ENCODE assay signal across 11 mouse cellular contexts in genomic region chr15:82126690-82127089, GRCm38 (mm10). TPM values are rescaled to one million over a fixed set of nuclear protein-coding genes. Genes with fewer than 3 reads are reported as not detected.
DNase-seq lines count a peak whose midpoint lies in the region; ATAC-seq and TF ChIP-seq lines count a peak whose summit lies in the region.
"Not testable (repeated sequence)": the region's sequence is repeated elsewhere in the genome, so short reads cannot be mapped to it uniquely, and the experiment has no call there.
"Had no signal": no experiment of that assay in that cellular context is flagged by ENCODE, and none has a peak within 500 bp of the region (broad histone marks: within the 10 kb centered on the region; RNA-seq: fewer than 3 reads in every experiment).

No protein-coding gene starts in this region.

- WGBS in embryonic facial prominence, embryonic 14.5 days, result 78% methylated on average over 4 of the region's 4 CpGs
- 84% methylated on average over 4 of the region's 4 CpGs for WGBS in heart, embryonic 12.5 days
- WGBS in hindbrain, embryonic 15.5 days, result 77% methylated on average over 4 of the region's 4 CpGs
- WGBS in liver, embryonic 12.5 days (ENCODE audit: insufficient replicate concordance), result 77% methylated on average over 4 of the region's 4 CpGs
- 90% methylated on average over 4 of the region's 4 CpGs for WGBS in macrophage (ENCODE audit: missing documents)
- WGBS in stomach, embryonic 14.5 days, result 77% methylated on average over 4 of the region's 4 CpGs

- H3K4me2 ChIP-seq in embryonic facial prominence, embryonic 14.5 days (ENCODE audit: low read depth, low read length), result 0 out of 2 replicates have a peak overlapping the region, but pooled peaks have one; percentile 91
- peak overlapping the region; percentile 85; the same call in 1 of the 2 replicates for H3K4me2 ChIP-seq in heart, embryonic 12.5 days
- peak overlapping the region; percentile 91; the same call in 1 of the 2 replicates for H3K4me2 ChIP-seq in hindbrain, embryonic 15.5 days
- peak overlapping the region; percentile 93 for H3K4me2 ChIP-seq in liver, embryonic 12.5 days
- peak overlapping the region; percentile 98 for H3K4me2 ChIP-seq in myocyte (ENCODE audit: low read depth)
- H3K4me2 ChIP-seq in stomach, embryonic 14.5 days (replicated peaks; ENCODE audit: low read depth, low read length), result peak overlapping the region; percentile 76; the same call in 1 of the 2 replicates

- not testable (repeated sequence) for ATAC-seq in embryonic facial prominence, embryonic 14.5 days (ENCODE audit: low read depth); heart, embryonic 12.5 days (ENCODE audit: insufficient number of reproducible peaks, low FRiP score); hindbrain, embryonic 15.5 days (ENCODE audit: low FRiP score, low read depth); liver, embryonic 12.5 days; stomach, embryonic 14.5 days (ENCODE audit: insufficient number of reproducible peaks, insufficient read depth, low FRiP score, low read depth)

- H3K4me1 ChIP-seq in embryonic facial prominence, embryonic 14.5 days (ENCODE audit: control insufficient read depth, insufficient read depth, low read length), result peaks cover 13% of the 10 kb centered on the region; the same call in 1 of the 2 replicates
- not testable (repeated sequence) for H3K4me1 ChIP-seq in heart, embryonic 12.5 days (replicated peaks)
- H3K4me1 ChIP-seq in hindbrain, embryonic 15.5 days (replicated peaks), result peaks cover 16% of the 10 kb centered on the region
- H3K4me1 ChIP-seq in liver, embryonic 12.5 days, result peaks cover 39% of the 10 kb centered on the region
- H3K4me1 ChIP-seq in stomach, embryonic 14.5 days (ENCODE audit: control insufficient read depth, insufficient read depth, low read length), result peaks cover 10% of the 10 kb centered on the region

- not testable (repeated sequence) for H3ac ChIP-seq in myocyte (ENCODE audit: control insufficient read depth, insufficient read length)

- not testable (repeated sequence) for TF ChIP-seq POLR2A in myocyte (IDR thresholded peaks at IDR 0.05; ENCODE audit: insufficient read length, low read depth)

- not testable (repeated sequence) for H3K9me3 ChIP-seq in embryonic facial prominence, embryonic 14.5 days (ENCODE audit: control insufficient read depth, low read length); heart, embryonic 12.5 days (replicated peaks); hindbrain, embryonic 15.5 days; liver, embryonic 12.5 days (replicated peaks); stomach, embryonic 14.5 days (ENCODE audit: control insufficient read depth, low read depth, low read length)

- H3K79me2 ChIP-seq in macrophage (ENCODE audit: inconsistent target), result not testable (repeated sequence)
- peaks cover 19% of the 10 kb centered on the region for H3K79me2 ChIP-seq in myocyte (ENCODE audit: control insufficient read depth, insufficient read depth)

- not testable (repeated sequence) for H3K27ac ChIP-seq in embryonic facial prominence, embryonic 14.5 days (replicated peaks; ENCODE audit: low read depth, low read length); heart, embryonic 12.5 days (ENCODE audit: poor library complexity, severe bottlenecking); hindbrain, embryonic 15.5 days (replicated peaks); liver, embryonic 12.5 days; stomach, embryonic 14.5 days (ENCODE audit: low read length)
- peak overlapping the region; percentile 84 for H3K27ac ChIP-seq in macrophage

- H3K27me3 ChIP-seq in embryonic facial prominence, embryonic 14.5 days (replicated peaks; ENCODE audit: control insufficient read depth, insufficient read depth, low read length); heart, embryonic 12.5 days (replicated peaks); hindbrain, embryonic 15.5 days; stomach, embryonic 14.5 days (ENCODE audit: control insufficient read depth, insufficient read depth, low read length): not testable (repeated sequence)
- H3K27me3 ChIP-seq in liver, embryonic 12.5 days (replicated peaks), result 0 out of 2 replicates have a peak, but pooled peaks cover 10% of the 10 kb centered on the region
- H3K27me3 ChIP-seq in myocyte (ENCODE audit: control insufficient read depth, insufficient read depth, insufficient read length), result peaks cover 18% of the 10 kb centered on the region

- peak; percentile 38 for DNase-seq in 3134 (ENCODE audit: extremely low read depth, insufficient read length, low spot score)
- DNase-seq in embryonic facial prominence, embryonic 14.5 days (ENCODE audit: low spot score), result peak; percentile 2

- 0 out of 2 replicates have a peak overlapping the region, but pooled peaks have one; percentile 25 for H3K9ac ChIP-seq in embryonic facial prominence, embryonic 14.5 days (ENCODE audit: low read depth, low read length)
- not testable (repeated sequence) for H3K9ac ChIP-seq in heart, embryonic 12.5 days; hindbrain, embryonic 15.5 days; stomach, embryonic 14.5 days (replicated peaks; ENCODE audit: low read depth, low read length)
- peak overlapping the region; percentile 71; the same call in 1 of the 2 replicates for H3K9ac ChIP-seq in liver, embryonic 12.5 days

- H3K4me3 ChIP-seq in embryonic facial prominence, embryonic 14.5 days (ENCODE audit: low read depth, low read length); heart, embryonic 12.5 days; hindbrain, embryonic 15.5 days; macrophage (ENCODE audit: inconsistent target); stomach, embryonic 14.5 days (ENCODE audit: low read depth, low read length): not testable (repeated sequence)
- H3K4me3 ChIP-seq in liver, embryonic 12.5 days, result peak overlapping the region; percentile 82; the same call in 1 of the 2 replicates
- H3K4me3 ChIP-seq in myocyte, result peak overlapping the region; percentile 58

- H3K36me3 ChIP-seq in embryonic facial prominence, embryonic 14.5 days (ENCODE audit: control insufficient read depth, insufficient read depth, low read length); heart, embryonic 12.5 days; hindbrain, embryonic 15.5 days; macrophage (ENCODE audit: inconsistent target); myocyte (ENCODE audit: control insufficient read depth, insufficient read depth); stomach, embryonic 14.5 days (ENCODE audit: control insufficient read depth, insufficient read depth, low read length): not testable (repeated sequence)
- H3K36me3 ChIP-seq in liver, embryonic 12.5 days, result peaks cover 16% of the 10 kb centered on the region

RNA-seq across cellular contexts. Expression of gene Ccdc134, which starts 1.0 kb away (rescaled TPM):
- polyA plus RNA-seq in embryonic facial prominence, embryonic 14.5 days (2014; fragmentation: Nextera tagmentation; extraction: Ambion mirVana), result 29.6 and 30.2 TPM in 2 replicates
- 8.7 and 11.1 TPM in 2 replicates for polyA plus RNA-seq in heart, embryonic 12.5 days (2016; fragmentation: Nextera tagmentation; extraction: Ambion mirVana)
- polyA plus RNA-seq in hindbrain, embryonic 15.5 days (2015; fragmentation: Nextera tagmentation; extraction: Ambion mirVana), result 11.6 and 12.0 TPM in 2 replicates
- 12.2 TPM in 2 replicates for polyA plus RNA-seq in liver, embryonic 12.5 days (2016; fragmentation: Nextera tagmentation; extraction: Ambion mirVana)
- 10 to 100 TPM in 25 of 26 experiments, 1 to 10 TPM in 1; 4.4 to 84.1 (median 43.3) TPM for total RNA-seq in macrophage (2018; cell fraction: chromatin; rRNA removed)
- 10 to 100 TPM in 11 of 26 experiments, 1 to 10 TPM in 15; 3.4 to 15.5 (median 9.1) TPM for total RNA-seq in macrophage (2018; cell fraction: cytosol; rRNA removed)
- 10 to 100 TPM in 25 of 26 experiments, 1 to 10 TPM in 1; 5.5 to 72.4 (median 31.5) TPM for total RNA-seq in macrophage (2018; cell fraction: nucleus; rRNA removed)
- polyA plus RNA-seq in macrophage (2018) (6.6 to 13.4 TPM (median 7.9 TPM) in 3 replicates), myocyte (2012; fragmentation: generic; extraction: Trizol) (82.1 TPM)
- polyA plus RNA-seq in stomach, embryonic 14.5 days (2014; fragmentation: Nextera tagmentation; extraction: Ambion mirVana), result 17.7 and 18.4 TPM in 2 replicates

RNA-seq across cellular contexts. Expression of gene Srebf2, which starts 20.3 kb away (rescaled TPM):
- 99.2 and 123 TPM in 2 replicates for polyA plus RNA-seq in embryonic facial prominence, embryonic 14.5 days (2014; fragmentation: Nextera tagmentation; extraction: Ambion mirVana)
- 110 and 118 TPM in 2 replicates for polyA plus RNA-seq in heart, embryonic 12.5 days (2016; fragmentation: Nextera tagmentation; extraction: Ambion mirVana)
- polyA plus RNA-seq in hindbrain, embryonic 15.5 days (2015; fragmentation: Nextera tagmentation; extraction: Ambion mirVana), result 204 and 209 TPM in 2 replicates
- polyA plus RNA-seq in liver, embryonic 12.5 days (2016; fragmentation: Nextera tagmentation; extraction: Ambion mirVana), result 96.9 and 99.4 TPM in 2 replicates
- total RNA-seq in macrophage (2018; cell fraction: chromatin; rRNA removed), result 100 to 1,000 TPM in 14 of 26 experiments, 10 to 100 TPM in 12; 60.9 to 181 (median 103) TPM
- 100 to 1,000 TPM in 9 of 26 experiments, 10 to 100 TPM in 17; 64.9 to 127 (median 91.5) TPM for total RNA-seq in macrophage (2018; cell fraction: cytosol; rRNA removed)
- 100 to 1,000 TPM in 23 of 26 experiments, 10 to 100 TPM in 3; 88.9 to 183 (median 130) TPM for total RNA-seq in macrophage (2018; cell fraction: nucleus; rRNA removed)
- polyA plus RNA-seq in macrophage (2018) (41.2 to 100 TPM (median 69.4 TPM) in 3 replicates), myocyte (2012; fragmentation: generic; extraction: Trizol) (285 TPM)
- 128 and 133 TPM in 2 replicates for polyA plus RNA-seq in stomach, embryonic 14.5 days (2014; fragmentation: Nextera tagmentation; extraction: Ambion mirVana)

RNA-seq across cellular contexts. Expression of gene Mei1, which starts 56.9 kb away (rescaled TPM):
- 0.14 TPM in 1 of 2 replicates, not detected in the other for polyA plus RNA-seq in embryonic facial prominence, embryonic 14.5 days (2014; fragmentation: Nextera tagmentation; extraction: Ambion mirVana)
- polyA plus RNA-seq in heart, embryonic 12.5 days (2016; fragmentation: Nextera tagmentation; extraction: Ambion mirVana), result not detected in 2 replicates
- 0.08 and 0.09 TPM in 2 replicates for polyA plus RNA-seq in hindbrain, embryonic 15.5 days (2015; fragmentation: Nextera tagmentation; extraction: Ambion mirVana)
- polyA plus RNA-seq in liver, embryonic 12.5 days (2016; fragmentation: Nextera tagmentation; extraction: Ambion mirVana), result not detected in 2 replicates
- not detected for total RNA-seq in macrophage (2018; cell fraction: chromatin; rRNA removed)
- total RNA-seq in macrophage (2018; cell fraction: cytosol; rRNA removed), result not detected
- not detected for total RNA-seq in macrophage (2018; cell fraction: nucleus; rRNA removed)
- polyA plus RNA-seq in macrophage (2018) (not detected in 3 replicates), myocyte (2012; fragmentation: generic; extraction: Trizol) (0.01 TPM)
- 0.09 TPM in 1 of 2 replicates, not detected in the other for polyA plus RNA-seq in stomach, embryonic 14.5 days (2014; fragmentation: Nextera tagmentation; extraction: Ambion mirVana)
- total RNA-seq: megakaryocyte, adult 5-6 weeks had no signal
- polyA plus RNA-seq: heart, postnatal 0 days; lung, adult 2 months had no signal
